Mouse (Mus musculus) cerebellum, adult 8-10 months (tissue): Measurements from ENCODE around the gene Gm7980.
"Not testable (repeated sequence)": the region's sequence is repeated elsewhere in the genome, so short reads cannot be mapped to it uniquely, and the experiment has no call there.

Experiments
- DNase-seq: peaks from one replicate; pipeline ENCODE4 v3.0.0; 2022

The Gm7980 gene

GRCm38 (mm10) chr14:41907190-41907589, at the start of gene Gm7980:
Gm7980 (minus strand) TSS chr14:41907290.
- not testable (repeated sequence) for DNase-seq

- DNase-seq: not testable (repeated sequence)
Observed at GRCm38 (mm10) chr14:41943695-41944094, 36.6 kb upstream of the Gm7980 start, which contains the start of gene 1700024B05Rik. 1700024B05Rik (plus strand) TSS chr14:41943995.

GRCm38 (mm10) chr14:41924649-41925048, 17.6 kb upstream of the Gm7980 start, which contains the start of gene 1700049E17Rik1:
1700049E17Rik1 (plus strand) TSS chr14:41924949.
- DNase-seq: not testable (repeated sequence)
